11 mouse cellular contexts compared by ENCODE assay signal in the genomic region with DNA sequence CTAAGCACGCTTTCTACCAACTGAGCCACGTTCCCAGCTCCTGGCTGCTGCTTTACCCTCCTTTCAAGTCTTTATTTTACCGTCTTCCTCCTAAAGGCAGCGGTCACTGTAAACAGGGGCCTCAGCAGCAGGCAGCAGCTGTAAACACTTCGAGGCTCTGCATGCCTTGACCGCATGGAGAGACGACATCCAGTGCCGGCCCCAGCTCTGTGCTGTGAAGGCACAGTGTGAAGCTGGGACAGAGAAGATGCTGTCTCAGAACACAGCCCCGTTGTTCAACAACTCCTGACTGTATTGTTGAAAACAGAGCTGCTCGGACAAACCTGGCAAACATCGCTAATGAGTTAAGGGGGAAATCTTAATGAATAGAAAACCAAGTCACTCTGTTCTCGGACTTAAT. TPM values are rescaled to one million over a fixed set of nuclear protein-coding genes. Genes with fewer than 3 reads are reported as not detected.
DNase-seq lines count a peak whose midpoint lies in the region; ATAC-seq lines count a peak whose summit lies in the region.
"Had no signal": no experiment of that assay in that cellular context is flagged by ENCODE, and none has a peak within 500 bp of the region (broad histone marks: within the 10 kb centered on the region; RNA-seq: fewer than 3 reads in every experiment).

No protein-coding gene starts in this region.

- WGBS in embryonic facial prominence, embryonic 14.5 days: 10% methylated on average over 12 of the region's 12 CpGs

- H3K4me3 ChIP-seq in embryonic facial prominence, embryonic 14.5 days (ENCODE audit: low read depth, low read length): no peak overlapping the region

- peak; percentile 55; the same call in 1 of the 2 replicates for ATAC-seq in embryonic facial prominence, embryonic 14.5 days (ENCODE audit: low read depth)

- H3K9ac ChIP-seq in embryonic facial prominence, embryonic 14.5 days (ENCODE audit: low read depth, low read length): no peak overlapping the region

- H3K27ac ChIP-seq in embryonic facial prominence, embryonic 14.5 days (replicated peaks; ENCODE audit: low read depth, low read length): no peak overlapping the region

- no peak overlapping the region for H3K4me2 ChIP-seq in embryonic facial prominence, embryonic 14.5 days (ENCODE audit: low read depth, low read length)

- H3K4me1 ChIP-seq in embryonic facial prominence, embryonic 14.5 days (ENCODE audit: control insufficient read depth, insufficient read depth, low read length): peaks cover 16% of the 10 kb centered on the region; the same call in 1 of the 2 replicates

- no peaks in the 10 kb centered on the region for H3K27me3 ChIP-seq in embryonic facial prominence, embryonic 14.5 days (replicated peaks; ENCODE audit: control insufficient read depth, insufficient read depth, low read length)

- intact Hi-C loops in gastrocnemius, postnatal 36 days (cut with DNase I): no loop called here

- no peaks in the 10 kb centered on the region for H3K36me3 ChIP-seq in embryonic facial prominence, embryonic 14.5 days (ENCODE audit: control insufficient read depth, insufficient read depth, low read length)

- H3K9me3 ChIP-seq in embryonic facial prominence, embryonic 14.5 days (ENCODE audit: control insufficient read depth, low read length): no peaks in the 10 kb centered on the region

- peak; percentile 21 for DNase-seq in layer of hippocampus, adult 11-12 months (ENCODE audit: low spot score)
- no peak for DNase-seq in layer of hippocampus, adult 9-10 months (ENCODE audit: low spot score)
- DNase-seq in brain, adult 2 months (ENCODE audit: low read depth, low spot score): peak; percentile 85
- DNase-seq in embryonic facial prominence, embryonic 14.5 days (ENCODE audit: low spot score): no peak
- peak; percentile 22 to 26 for DNase-seq in layer of hippocampus, postnatal 10 days (ENCODE audit: low spot score in 2 of 2)
- no peak for DNase-seq in T-cell, adult 2 months (ENCODE audit: low spot score)
- DNase-seq in gastrocnemius, postnatal 36 days: no peak
- DNase-seq in B cell, adult 2 months: no peak
- DNase-seq: cerebellum, postnatal 25 days; kidney, adult 2 months; thymus, postnatal 14 days had no signal

RNA-seq across cellular contexts. Expression of a gene that starts 30.6 kb away (rescaled TPM):
- 27.2 and 30.4 TPM in 2 replicates for polyA plus RNA-seq in embryonic facial prominence, embryonic 14.5 days (2014; fragmentation: Nextera tagmentation; extraction: Ambion mirVana)
- total RNA-seq in layer of hippocampus, postnatal 10 days (2021): 10 to 100 TPM; 12.3 to 12.9 TPM
- total RNA-seq in gastrocnemius, postnatal 36 days (2021): 10 to 100 TPM; 20.0 to 60.9 TPM

Comparison
In these comparisons a context has a peak if more than half of its experiments do, and no peak if none do; other contexts are left out.
1. DNase-seq: peak in layer of hippocampus, adult 11-12 months (single experiment), brain, adult 2 months (single experiment) and layer of hippocampus, postnatal 10 days (2 of 2); none in layer of hippocampus, adult 9-10 months (single experiment), embryonic facial prominence, embryonic 14.5 days (single experiment), T-cell, adult 2 months (single experiment), gastrocnemius, postnatal 36 days (0 of 2) and B cell, adult 2 months (0 of 2).